Mouse (Mus musculus) hindbrain, embryonic 15.5 days (tissue): Measurements from ENCODE around the gene Sctr. TPM values are rescaled to one million over a fixed set of nuclear protein-coding genes. Genes with fewer than 3 reads are reported as not detected.

Source experiments
- ATAC-seq: fragments of 200-750 bp; cut with Nextera tagmentation; 2 replicates; pipeline ENCODE4 v1.8.0; 2017; ENCODE audit warnings: low read depth, moderate number of reproducible peaks, moderate TSS enrichment; ENCODE audit not compliant: low FRiP score
- H3K27ac ChIP-seq: fragments of 300-500 bp; sonication (generic); replicated peaks from 2 replicates; pipeline ENCODE4 v1.5.1; 2015; ENCODE audit warnings: mild to moderate bottlenecking, inconsistent platforms
- H3K27me3 ChIP-seq: fragments of 300-500 bp; sonication (generic); 2 replicates; pipeline ENCODE4 v1.6.1; 2015; ENCODE audit warnings: control low read depth, inconsistent platforms
- H3K36me3 ChIP-seq: fragments of 300-500 bp; sonication (generic); 2 replicates; pipeline ENCODE4 v1.6.1; 2015; ENCODE audit warnings: control low read depth, inconsistent platforms
- H3K4me1 ChIP-seq: fragments of 300-500 bp; sonication (generic); replicated peaks from 2 replicates; pipeline ENCODE4 v1.6.1; 2015; ENCODE audit warnings: control low read depth, inconsistent platforms
- H3K4me2 ChIP-seq: fragments of 300-500 bp; sonication (generic); 2 replicates; pipeline ENCODE4 v1.6.1; 2015; ENCODE audit warnings: moderate library complexity, mild to moderate bottlenecking, inconsistent platforms
- H3K4me3 ChIP-seq: fragments of 300-500 bp; sonication (generic); 2 replicates; pipeline ENCODE4 v1.5.1; 2015; ENCODE audit warnings: mild to moderate bottlenecking, inconsistent platforms
- H3K9ac ChIP-seq: fragments of 300-500 bp; sonication (generic); 2 replicates; pipeline ENCODE4 v1.6.1; 2015; ENCODE audit warnings: inconsistent platforms
- H3K9me3 ChIP-seq: fragments of 300-500 bp; sonication (generic); 2 replicates; pipeline ENCODE4 v1.6.1; 2016; ENCODE audit warnings: control low read depth, inconsistent platforms
- WGBS: fragments of 180-500 bp; shearing (Covaris S2); methylation state at CpG from one replicate; pipeline ENCODE4 v1.1.7; 2015; 5-methylcytosine and 5-hydroxymethylcytosine counted together
- polyA plus RNA-seq: library from polyadenylated mRNA; unstranded; fragments of >200 nt; fragmentation: Nextera tagmentation; extraction: Ambion mirVana; gene quantifications from 2 replicates; pipeline ENCODE4 v1.2.1, GENCODE M21; 2015

Sctr gene
- polyA plus RNA-seq, 1 experiment from 2014 or later: 0.82 TPM

GRCm38 (mm10) chr1:120094920-120095319 is 88.2 kb downstream of the Sctr start:
- no peak overlapping the region for H3K27ac ChIP-seq
- no peaks in the 10 kb centered on the region for H3K9me3 ChIP-seq
- no peak overlapping the region for H3K4me3 ChIP-seq
- no peak overlapping the region for H3K9ac ChIP-seq
- ATAC-seq: no peak
- no peaks in the 10 kb centered on the region for H3K36me3 ChIP-seq
- H3K4me1 ChIP-seq: no peaks in the 10 kb centered on the region
- H3K27me3 ChIP-seq: no peaks in the 10 kb centered on the region
- WGBS: 68% methylated on average over 3 of the region's 3 CpGs
- no peak overlapping the region for H3K4me2 ChIP-seq

- H3K36me3 ChIP-seq: no peaks in the 10 kb centered on the region
- no peaks in the 10 kb centered on the region for H3K4me1 ChIP-seq
- WGBS: 17% methylated on average over 7 of the region's 7 CpGs
- H3K9ac ChIP-seq: no peak overlapping the region
- H3K9me3 ChIP-seq: no peaks in the 10 kb centered on the region
- H3K4me3 ChIP-seq: no peak overlapping the region
- no peak overlapping the region for H3K27ac ChIP-seq
- H3K4me2 ChIP-seq: no peak overlapping the region
- no peaks in the 10 kb centered on the region for H3K27me3 ChIP-seq
- no peak for ATAC-seq
Observed at GRCm38 (mm10) chr1:120098327-120098726, 91.6 kb downstream of the Sctr start.

GRCm38 (mm10) chr1:120099483-120099882 is 92.8 kb downstream of the Sctr start:
- Histone ChIP-seq H3K27me3 (no peaks in the 10 kb centered on the region), H3K36me3 (no peaks in the 10 kb centered on the region), H3K27ac (no peak overlapping the region), H3K9me3 (no peaks in the 10 kb centered on the region), H3K4me1 (no peaks in the 10 kb centered on the region), H3K4me2 (no peak overlapping the region), H3K4me3 (no peak overlapping the region), H3K9ac (no peak overlapping the region)
- no peak for ATAC-seq
- WGBS: 65% methylated on average over 6 of the region's 6 CpGs

- ATAC-seq: no peak
- H3K4me3 ChIP-seq: no peak overlapping the region
- no peak overlapping the region for H3K4me2 ChIP-seq
- no peaks in the 10 kb centered on the region for H3K36me3 ChIP-seq
- no peaks in the 10 kb centered on the region for H3K4me1 ChIP-seq
- no peaks in the 10 kb centered on the region for H3K27me3 ChIP-seq
- 75% methylated on average over 8 of the region's 8 CpGs for WGBS
- H3K9ac ChIP-seq: no peak overlapping the region
- no peak overlapping the region for H3K27ac ChIP-seq
- H3K9me3 ChIP-seq: no peaks in the 10 kb centered on the region
Observed at GRCm38 (mm10) chr1:120100456-120101226, 93.9 kb downstream of the Sctr start.

- no peak overlapping the region for H3K27ac ChIP-seq
- 87% methylated on average over 3 of the region's 3 CpGs for WGBS
- ATAC-seq: no peak
- H3K36me3 ChIP-seq: no peaks in the 10 kb centered on the region
- no peak overlapping the region for H3K4me3 ChIP-seq
- no peaks in the 10 kb centered on the region for H3K9me3 ChIP-seq
- no peaks in the 10 kb centered on the region for H3K27me3 ChIP-seq
- H3K4me1 ChIP-seq: no peaks in the 10 kb centered on the region
- no peak overlapping the region for H3K9ac ChIP-seq
- no peak overlapping the region for H3K4me2 ChIP-seq
Observed at GRCm38 (mm10) chr1:120101227-120101609, 94.5 kb downstream of the Sctr start.

GRCm38 (mm10) chr1:120105556-120105959 is 98.9 kb downstream of the Sctr start:
- Histone ChIP-seq H3K4me2 (no peak overlapping the region), H3K9me3 (no peaks in the 10 kb centered on the region), H3K27me3 (no peaks in the 10 kb centered on the region), H3K4me1 (no peaks in the 10 kb centered on the region), H3K27ac (no peak overlapping the region), H3K36me3 (no peaks in the 10 kb centered on the region), H3K4me3 (no peak overlapping the region), H3K9ac (no peak overlapping the region)
- ATAC-seq: no peak
- 69% methylated on average over 5 of the region's 5 CpGs for WGBS

- Histone ChIP-seq H3K4me2 (no peak overlapping the region), H3K9ac (no peak overlapping the region), H3K36me3 (peaks cover 11% of the 10 kb centered on the region), H3K27ac (no peak overlapping the region), H3K4me3 (no peak overlapping the region), H3K9me3 (no peaks in the 10 kb centered on the region), H3K27me3 (no peaks in the 10 kb centered on the region), H3K4me1 (0 out of 2 replicates have a peak, but pooled peaks cover 1% of the 10 kb centered on the region)
- no peak for ATAC-seq
- WGBS: 89% methylated on average over 19 of the region's 19 CpGs
Observed at GRCm38 (mm10) chr1:120109741-120110432, 103.2 kb downstream of the Sctr start.

GRCm38 (mm10) chr1:120111766-120112165 is 105.1 kb downstream of the Sctr start:
- Histone ChIP-seq H3K4me1 (0 out of 2 replicates have a peak, but pooled peaks cover 4% of the 10 kb centered on the region), H3K9me3 (no peaks in the 10 kb centered on the region), H3K27ac (no peak overlapping the region), H3K36me3 (peaks cover 12% of the 10 kb centered on the region), H3K4me2 (no peak overlapping the region), H3K9ac (no peak overlapping the region), H3K27me3 (no peaks in the 10 kb centered on the region), H3K4me3 (no peak overlapping the region)
- 84% methylated on average over 8 of the region's 8 CpGs for WGBS
- no peak for ATAC-seq

- no peak overlapping the region for H3K4me2 ChIP-seq
- peaks cover 12% of the 10 kb centered on the region for H3K36me3 ChIP-seq
- no peak overlapping the region for H3K4me3 ChIP-seq
- WGBS: 94% methylated on average over 12 of the region's 12 CpGs
- H3K27me3 ChIP-seq: no peaks in the 10 kb centered on the region
- H3K9me3 ChIP-seq: no peaks in the 10 kb centered on the region
- 0 out of 2 replicates have a peak, but pooled peaks cover 9% of the 10 kb centered on the region for H3K4me1 ChIP-seq
- ATAC-seq: no peak
- no peak overlapping the region for H3K9ac ChIP-seq
- H3K27ac ChIP-seq: no peak overlapping the region
Observed at GRCm38 (mm10) chr1:120112251-120113187, 105.8 kb downstream of the Sctr start.
